ENCODE assay signal across 8 mouse cellular contexts in genomic region chr19:56652034-56652962, GRCm38 (mm10).
DNase-seq lines count a peak whose midpoint lies in the region; ATAC-seq lines count a peak whose summit lies in the region.

No protein-coding gene starts in this region.

- H3K9ac ChIP-seq in embryonic facial prominence, embryonic 12.5 days = no peak overlapping the region
- H3K9ac ChIP-seq in heart, embryonic 12.5 days = no peak overlapping the region
- H3K9ac ChIP-seq in kidney, embryonic 15.5 days = no peak overlapping the region

- peak overlapping the region; percentile 36 for H3K4me2 ChIP-seq in embryonic facial prominence, embryonic 12.5 days (replicated peaks)
- H3K4me2 ChIP-seq in heart, embryonic 12.5 days = peak overlapping the region; percentile 52
- peak overlapping the region; percentile 48 for H3K4me2 ChIP-seq in kidney, embryonic 15.5 days

- H3K4me1 ChIP-seq in embryonic facial prominence, embryonic 12.5 days = peaks cover 17% of the 10 kb centered on the region
- H3K4me1 ChIP-seq in heart, embryonic 12.5 days (replicated peaks) = peaks cover 19% of the 10 kb centered on the region
- H3K4me1 ChIP-seq in kidney, embryonic 15.5 days = peaks cover 20% of the 10 kb centered on the region

- DNase-seq in 3134 (ENCODE audit: extremely low read depth, insufficient read length, low spot score) = peak; percentile 60
- DNase-seq in lung, postnatal 10 days = peak; percentile 82
- no peak for DNase-seq in spleen, postnatal 10 days (ENCODE audit: low spot score in 2 of 2)
- DNase-seq in frontal cortex, adult 2 months (ENCODE audit: extremely low spot score in 1 of 2, low spot score in 1 of 2) = no peak

- H3K27ac ChIP-seq in embryonic facial prominence, embryonic 12.5 days = 0 out of 2 replicates have a peak overlapping the region, but pooled peaks have one; percentile 3
- no peak overlapping the region; the same call in 1 of the 2 replicates for H3K27ac ChIP-seq in heart, embryonic 12.5 days (ENCODE audit: poor library complexity, severe bottlenecking)
- H3K27ac ChIP-seq in kidney, embryonic 15.5 days = no peak overlapping the region

- peak; percentile 90 for ATAC-seq in embryonic facial prominence, embryonic 12.5 days (ENCODE audit: insufficient number of reproducible peaks, insufficient read depth, low FRiP score, low TSS enrichment)
- ATAC-seq in heart, embryonic 12.5 days (ENCODE audit: insufficient number of reproducible peaks, low FRiP score) = 0 out of 2 replicates have a peak, but pooled peaks have one; percentile 33
- peak; percentile 87 for ATAC-seq in kidney, embryonic 15.5 days (replicated peaks; ENCODE audit: low FRiP score)
- ATAC-seq in monocyte, adult 5-6 weeks (replicated peaks; ENCODE audit: insufficient number of reproducible peaks, low FRiP score, low TSS enrichment, poor library complexity, severe bottlenecking) = no peak

- no peak overlapping the region for H3K4me3 ChIP-seq in embryonic facial prominence, embryonic 12.5 days
- H3K4me3 ChIP-seq in heart, embryonic 12.5 days = no peak overlapping the region
- H3K4me3 ChIP-seq in kidney, embryonic 15.5 days (replicated peaks) = peak overlapping the region; percentile 6

- H3K27me3 ChIP-seq in embryonic facial prominence, embryonic 12.5 days = no peaks in the 10 kb centered on the region
- H3K27me3 ChIP-seq in heart, embryonic 12.5 days (replicated peaks) = no peaks in the 10 kb centered on the region
- peaks cover 68% of the 10 kb centered on the region for H3K27me3 ChIP-seq in kidney, embryonic 15.5 days

- 11% methylated on average over 19 of the region's 19 CpGs for WGBS in embryonic facial prominence, embryonic 12.5 days
- WGBS in heart, embryonic 12.5 days = 32% methylated on average over 19 of the region's 19 CpGs
- WGBS in kidney, embryonic 15.5 days = 20% methylated on average over 19 of the region's 19 CpGs

- no peaks in the 10 kb centered on the region for H3K9me3 ChIP-seq in embryonic facial prominence, embryonic 12.5 days
- H3K9me3 ChIP-seq in heart, embryonic 12.5 days (replicated peaks) = peaks cover 5% of the 10 kb centered on the region; the same call in 1 of the 2 replicates
- H3K9me3 ChIP-seq in kidney, embryonic 15.5 days (replicated peaks) = no peaks in the 10 kb centered on the region

- no peaks in the 10 kb centered on the region for H3K36me3 ChIP-seq in embryonic facial prominence, embryonic 12.5 days
- H3K36me3 ChIP-seq in heart, embryonic 12.5 days = no peaks in the 10 kb centered on the region
- no peaks in the 10 kb centered on the region for H3K36me3 ChIP-seq in kidney, embryonic 15.5 days

Comparison
In these comparisons a context has a peak if more than half of its experiments do, and no peak if none do; other contexts are left out.
1. DNase-seq: peak in 3134 (single experiment) and lung, postnatal 10 days (single experiment); none in spleen, postnatal 10 days (0 of 2) and frontal cortex, adult 2 months (0 of 2).
2. Peak in every context shown above with its lines, with median percentiles within 50 percentile points of each other: H3K4me2 ChIP-seq.